Comparison of ENCODE assay signal across 19 mouse cellular contexts in the genomic region with DNA sequence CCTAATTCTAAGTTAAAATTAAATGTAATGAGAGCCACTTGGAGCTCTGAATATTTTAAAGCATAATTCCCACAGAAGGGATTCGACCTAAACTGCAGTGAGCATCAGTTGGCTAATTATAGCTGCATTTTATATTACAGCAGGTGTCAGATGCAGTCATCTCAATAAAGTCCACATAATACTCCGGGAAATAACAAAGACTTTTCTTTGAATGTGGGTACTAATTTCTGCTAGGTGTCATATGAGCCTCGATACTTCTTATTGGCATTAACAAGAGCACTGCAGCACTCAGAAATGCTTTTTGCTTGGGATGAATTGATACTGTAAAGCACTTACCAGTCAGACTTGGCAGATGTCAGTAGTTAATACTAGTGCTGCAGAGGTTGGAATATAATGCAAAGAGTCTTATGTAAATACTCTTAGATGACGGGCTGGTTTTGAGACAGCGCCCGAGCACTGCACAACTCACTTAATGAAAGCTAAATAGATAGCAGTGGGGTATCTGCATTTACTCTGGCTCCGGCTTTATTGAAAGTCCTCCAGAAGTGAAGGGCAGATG. TPM values are rescaled to one million over a fixed set of nuclear protein-coding genes. Genes with fewer than 3 reads are reported as not detected.
DNase-seq lines count a peak whose midpoint lies in the region; ATAC-seq and TF ChIP-seq lines count a peak whose summit lies in the region.
"Had no signal": no experiment of that assay in that cellular context is flagged by ENCODE, and none has a peak within 500 bp of the region (broad histone marks: within the 10 kb centered on the region; RNA-seq: fewer than 3 reads in every experiment).

No protein-coding gene starts in this region.

- H3K4me3 ChIP-seq in lung, embryonic 14.5 days (ENCODE audit: low read depth, low read length), result no peak overlapping the region
- no peak overlapping the region for H3K4me3 ChIP-seq in forebrain, embryonic 14.5 days (ENCODE audit: low read depth, low read length)
- no peak overlapping the region for H3K4me3 ChIP-seq in hindbrain, postnatal 0 days (ENCODE audit: low read length)
- H3K4me3 ChIP-seq in intestine, postnatal 0 days (ENCODE audit: low read depth, low read length), result no peak overlapping the region
- H3K4me3 ChIP-seq: erythroblast, embryonic 14.5 days; heart, adult 2 months; limb, embryonic 15.5 days; stomach, embryonic 15.5 days had no signal

- no peak overlapping the region for H3K9ac ChIP-seq in lung, embryonic 14.5 days
- no peak overlapping the region for H3K9ac ChIP-seq in forebrain, embryonic 14.5 days (ENCODE audit: low read length)
- H3K9ac ChIP-seq in hindbrain, postnatal 0 days (replicated peaks; ENCODE audit: low read length), result no peak overlapping the region
- H3K9ac ChIP-seq in intestine, postnatal 0 days (ENCODE audit: low read depth, low read length), result no peak overlapping the region
- H3K9ac ChIP-seq: limb, embryonic 15.5 days; stomach, embryonic 15.5 days had no signal

- no peaks in the 10 kb centered on the region for H3K9me3 ChIP-seq in lung, embryonic 14.5 days (ENCODE audit: low read depth, low read length)
- H3K9me3 ChIP-seq in forebrain, embryonic 14.5 days (replicated peaks; ENCODE audit: control insufficient read depth, low read length), result no peaks in the 10 kb centered on the region
- no peaks in the 10 kb centered on the region for H3K9me3 ChIP-seq in hindbrain, postnatal 0 days (ENCODE audit: low read length)
- H3K9me3 ChIP-seq in intestine, postnatal 0 days (ENCODE audit: control insufficient read depth), result no peaks in the 10 kb centered on the region
- H3K9me3 ChIP-seq: limb, embryonic 15.5 days; stomach, embryonic 15.5 days had no signal

- H3K36me3 ChIP-seq in lung, embryonic 14.5 days (ENCODE audit: insufficient read depth), result no peaks in the 10 kb centered on the region
- H3K36me3 ChIP-seq in forebrain, embryonic 14.5 days (ENCODE audit: control insufficient read depth, insufficient read depth, low read length), result no peaks in the 10 kb centered on the region
- H3K36me3 ChIP-seq in hindbrain, postnatal 0 days (ENCODE audit: insufficient read depth, low read length), result no peaks in the 10 kb centered on the region
- H3K36me3 ChIP-seq in intestine, postnatal 0 days (ENCODE audit: control insufficient read depth, insufficient read depth), result no peaks in the 10 kb centered on the region
- H3K36me3 ChIP-seq: limb, embryonic 15.5 days; stomach, embryonic 15.5 days had no signal

- no peak for ATAC-seq in lung, embryonic 14.5 days (ENCODE audit: insufficient read depth)
- ATAC-seq in forebrain, embryonic 14.5 days, result peak; percentile 81
- ATAC-seq in hindbrain, postnatal 0 days, result no peak
- ATAC-seq in intestine, postnatal 0 days, result no peak

- H3K4me1 ChIP-seq in lung, embryonic 14.5 days (ENCODE audit: insufficient read depth), result no peaks in the 10 kb centered on the region
- H3K4me1 ChIP-seq in forebrain, embryonic 14.5 days (ENCODE audit: control insufficient read depth, insufficient read depth, low read length), result peaks cover 10% of the 10 kb centered on the region
- no peaks in the 10 kb centered on the region for H3K4me1 ChIP-seq in hindbrain, postnatal 0 days (ENCODE audit: insufficient read depth, low read length)
- no peaks in the 10 kb centered on the region for H3K4me1 ChIP-seq in intestine, postnatal 0 days (replicated peaks; ENCODE audit: control insufficient read depth, insufficient read depth, low read length)
- H3K4me1 ChIP-seq: limb, embryonic 15.5 days; stomach, embryonic 15.5 days had no signal

- no peak overlapping the region for H3K27ac ChIP-seq in lung, embryonic 14.5 days (ENCODE audit: low read depth)
- H3K27ac ChIP-seq in forebrain, embryonic 14.5 days (ENCODE audit: low read depth, low read length), result peak overlapping the region; percentile 52; the same call in 1 of the 2 replicates
- H3K27ac ChIP-seq in hindbrain, postnatal 0 days, result no peak overlapping the region
- no peak overlapping the region for H3K27ac ChIP-seq in intestine, postnatal 0 days (ENCODE audit: low read depth, low read length)
- H3K27ac ChIP-seq: heart, adult 2 months; limb, embryonic 15.5 days; stomach, embryonic 15.5 days had no signal

- H3K27me3 ChIP-seq in lung, embryonic 14.5 days (ENCODE audit: insufficient read depth, low read length), result no peaks in the 10 kb centered on the region
- H3K27me3 ChIP-seq in forebrain, embryonic 14.5 days (replicated peaks; ENCODE audit: control insufficient read depth, insufficient read depth, low read length), result no peaks in the 10 kb centered on the region
- no peaks in the 10 kb centered on the region for H3K27me3 ChIP-seq in hindbrain, postnatal 0 days (ENCODE audit: insufficient read depth, low read length)
- H3K27me3 ChIP-seq in intestine, postnatal 0 days (replicated peaks; ENCODE audit: control insufficient read depth, insufficient read depth, low read length), result no peaks in the 10 kb centered on the region
- H3K27me3 ChIP-seq: limb, embryonic 15.5 days; stomach, embryonic 15.5 days had no signal

- no peak for TF ChIP-seq CTCF in lung, embryonic 14.5 days (IDR thresholded peaks at IDR 0.05; ENCODE audit: low read depth)
- TF ChIP-seq CTCF in brain, embryonic 14.5 days (IDR thresholded peaks at IDR 0.05; ENCODE audit: borderline replicate concordance, extremely low read depth, insufficient read depth, insufficient read length), result no peak
- TF ChIP-seq CTCF in hindbrain, postnatal 0 days (IDR thresholded peaks at IDR 0.05; ENCODE audit: low read depth), result no peak
- no peak for TF ChIP-seq CTCF in intestine, postnatal 0 days (IDR thresholded peaks at IDR 0.05; ENCODE audit: low read depth)

- 49% methylated on average over 7 of the region's 7 CpGs for WGBS in lung, embryonic 14.5 days
- 28% methylated on average over 7 of the region's 7 CpGs for WGBS in forebrain, embryonic 14.5 days
- WGBS in hindbrain, postnatal 0 days, result 28% methylated on average over 7 of the region's 7 CpGs
- WGBS in intestine, postnatal 0 days, result 58% methylated on average over 7 of the region's 7 CpGs

- peak overlapping the region; percentile 20; the same call in 1 of the 2 replicates for H3K4me2 ChIP-seq in lung, embryonic 14.5 days
- H3K4me2 ChIP-seq in forebrain, embryonic 14.5 days (ENCODE audit: low read length), result peak overlapping the region; percentile 5; the same call in 1 of the 2 replicates
- H3K4me2 ChIP-seq in hindbrain, postnatal 0 days (ENCODE audit: low read depth, low read length), result peak overlapping the region; percentile 27; the same call in 1 of the 2 replicates
- H3K4me2 ChIP-seq in intestine, postnatal 0 days (replicated peaks; ENCODE audit: low read depth), result no peak overlapping the region
- H3K4me2 ChIP-seq: limb, embryonic 15.5 days; stomach, embryonic 15.5 days had no signal

- intact Hi-C loops in left cerebral cortex, postnatal 10 days (cut with DNase I), result no loop called here

- DNase-seq in lung, embryonic 14.5 days, result no peak
- DNase-seq in lung, postnatal 36 days, result no peak
- peak; percentile 77 for DNase-seq in brain, embryonic 14.5 days (ENCODE audit: low read depth)
- DNase-seq in forebrain, embryonic 14.5 days (ENCODE audit: low spot score), result peak; percentile 63
- DNase-seq in hindbrain, postnatal 0 days (ENCODE audit: low spot score), result no peak
- no peak for DNase-seq in left cerebral cortex, postnatal 10 days (ENCODE audit: extremely low spot score in 1 of 2, low spot score in 2 of 2)
- no peak for DNase-seq in heart, adult 18-20 months
- DNase-seq: adrenal gland, postnatal 36 days; cerebellum, adult 2 months; gastrocnemius, postnatal 14 days; heart, adult 2 months; heart, postnatal 4 days; kidney, adult 11 months; thymus, adult 18-20 months; thymus, postnatal 4 days had no signal

- no peak for TF ChIP-seq POLR2A in brain, embryonic 14.5 days (IDR thresholded peaks at IDR 0.05; ENCODE audit: borderline replicate concordance, extremely low read depth, insufficient read depth, insufficient read length, poor library complexity, severe bottlenecking)

RNA-seq across cellular contexts. Expression of gene Mbip, which starts 42.0 kb away (rescaled TPM):
- 160 and 171 TPM in 2 replicates for polyA plus RNA-seq in lung, embryonic 14.5 days (2014; fragmentation: Nextera tagmentation; extraction: Ambion mirVana)
- 31.2 and 42.1 TPM in 2 replicates for polyA plus RNA-seq in brain, embryonic 14.5 days (2012; rRNA removed)
- 50.3 and 58.8 TPM in 2 replicates for polyA plus RNA-seq in forebrain, embryonic 14.5 days (2014; fragmentation: Nextera tagmentation; extraction: Ambion mirVana)
- 18.0 and 42.0 TPM in 2 replicates for total RNA-seq in hindbrain, postnatal 0 days (2014; rRNA removed)
- polyA plus RNA-seq in hindbrain, postnatal 0 days (2015; fragmentation: Nextera tagmentation; extraction: Ambion mirVana), result 34.4 and 36.1 TPM in 2 replicates
- total RNA-seq in left cerebral cortex, postnatal 10 days (2021), result 10 to 100 TPM; 16.7 to 19.4 TPM
- 11.4 TPM in 2 replicates for polyA plus RNA-seq in intestine, postnatal 0 days (2015; fragmentation: Nextera tagmentation; extraction: Ambion mirVana)
- 1 to 10 TPM; 5.6 to 5.7 TPM for total RNA-seq in heart, adult 18-20 months (2021)

Comparison
In these comparisons a context has a peak if more than half of its experiments do, and no peak if none do; other contexts are left out.
1. DNase-seq: peak in brain, embryonic 14.5 days (single experiment) and forebrain, embryonic 14.5 days (single experiment); none in lung, embryonic 14.5 days (single experiment), lung, postnatal 36 days (single experiment), hindbrain, postnatal 0 days (single experiment), left cerebral cortex, postnatal 10 days (0 of 2) and heart, adult 18-20 months (0 of 2).